Mouse (Mus musculus) layer of hippocampus, adult 9-11 months (tissue): ENCODE results near the gene Rbm26.
A peak's percentile ranks its signal among the peaks of the same experiment; 100 is the strongest.

Experiments
- DNase-seq: peaks from one replicate; pipeline ENCODE4 v3.0.0; 2022

Rbm26 gene

GRCm38 (mm10) chr14:105177238-105177693, at the start of gene Rbm26:
TSS of gene Rbm26 (minus strand) at chr14:105177327.
- DNase-seq: peak; percentile 95

DNA sequence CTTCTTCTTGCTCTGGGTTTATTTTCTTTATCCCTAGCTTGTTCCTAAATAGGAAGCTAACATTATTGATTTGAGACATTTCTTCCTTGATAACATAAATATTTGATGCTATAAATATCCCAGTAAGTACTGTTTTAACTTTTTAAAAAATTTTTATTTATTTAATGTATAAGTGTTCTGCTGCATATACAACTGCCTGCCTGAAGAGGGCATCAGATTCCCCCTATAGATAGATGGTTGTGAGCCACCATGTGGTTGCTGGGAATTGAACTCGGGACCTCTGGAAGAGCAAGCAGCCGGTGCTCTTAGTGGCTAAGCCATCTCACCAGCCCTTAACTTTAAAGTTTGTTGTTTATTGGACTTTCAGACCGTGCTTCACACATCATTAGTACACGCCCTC, 48.7 kb upstream of the Rbm26 start:
- no peak for DNase-seq

GRCm38 (mm10) chr14:105222240-105222639, 45.1 kb upstream of the Rbm26 start:
- DNase-seq: no peak

GRCm38 (mm10) chr14:105219525-105220376, 42.6 kb upstream of the Rbm26 start:
- peak; percentile 13 for DNase-seq

DNA sequence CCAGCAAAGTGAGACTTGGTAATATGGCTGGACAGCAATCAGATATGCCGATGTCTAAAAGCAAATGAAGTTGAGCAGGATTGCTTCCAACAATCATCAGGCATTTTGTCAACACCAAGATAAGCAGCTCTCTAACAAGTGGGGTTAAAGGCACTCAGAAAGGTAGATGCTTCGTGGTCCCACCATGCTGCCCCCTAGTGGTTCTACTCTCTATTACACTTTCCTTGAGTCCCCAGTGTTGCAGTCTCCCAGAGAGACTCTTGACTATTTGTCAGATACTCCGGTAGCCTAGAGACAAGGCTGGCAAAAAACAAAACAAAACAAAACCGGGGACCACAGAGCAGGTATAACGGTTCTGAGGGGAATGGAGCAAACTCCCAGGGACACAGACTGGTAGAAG, 21.3 kb upstream of the Rbm26 start:
- DNase-seq: no peak

GRCm38 (mm10) chr14:105194682-105195081, 17.6 kb upstream of the Rbm26 start:
- DNase-seq: no peak

- no peak for DNase-seq
These were observed 7.7 kb upstream of the Rbm26 start for GRCm38 (mm10) chr14:105184866-105185265.

- DNase-seq: no peak
These were observed 5.7 kb upstream of the Rbm26 start for GRCm38 (mm10) chr14:105182786-105183185.

DNA sequence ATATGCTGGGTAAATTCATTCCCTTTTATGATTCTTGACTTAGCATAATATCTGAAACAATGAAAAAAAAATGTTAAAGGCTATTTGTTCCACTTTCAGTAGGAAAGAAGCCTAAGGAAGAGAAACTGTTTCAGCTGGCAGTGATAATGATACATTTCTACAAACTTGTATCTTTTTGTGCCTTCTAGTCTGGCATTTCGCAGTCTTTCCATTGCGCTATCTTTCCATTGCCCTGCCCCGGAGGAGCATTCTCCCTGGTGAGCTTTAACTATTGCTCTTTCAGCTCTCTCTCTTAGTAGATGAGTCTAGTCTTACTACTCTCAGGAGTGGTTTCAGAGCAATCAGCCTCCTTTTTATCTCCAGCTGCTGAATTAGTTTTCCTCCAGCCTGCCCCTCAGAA, 2.6 kb upstream of the Rbm26 start:
- DNase-seq: no peak

DNA sequence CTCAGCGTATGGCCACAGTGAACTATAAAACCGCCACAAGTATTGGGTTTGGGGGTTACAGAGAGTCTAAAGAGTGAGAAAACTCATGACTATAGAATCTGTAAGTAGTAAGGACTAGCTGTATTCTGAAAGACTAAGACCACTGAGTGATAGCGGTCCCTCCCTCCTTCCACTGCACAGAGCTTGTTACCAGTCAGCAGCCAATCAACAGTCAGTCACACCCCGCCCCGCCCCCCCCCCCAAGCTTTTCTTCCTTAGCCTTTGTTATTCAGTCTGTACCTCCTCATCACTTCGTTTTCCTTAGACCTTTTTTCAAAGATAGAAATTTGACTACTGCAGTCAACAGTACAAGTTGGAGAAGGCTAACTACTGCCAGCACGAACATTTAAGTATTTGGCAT, 1.9 kb upstream of the Rbm26 start:
- no peak for DNase-seq

DNA sequence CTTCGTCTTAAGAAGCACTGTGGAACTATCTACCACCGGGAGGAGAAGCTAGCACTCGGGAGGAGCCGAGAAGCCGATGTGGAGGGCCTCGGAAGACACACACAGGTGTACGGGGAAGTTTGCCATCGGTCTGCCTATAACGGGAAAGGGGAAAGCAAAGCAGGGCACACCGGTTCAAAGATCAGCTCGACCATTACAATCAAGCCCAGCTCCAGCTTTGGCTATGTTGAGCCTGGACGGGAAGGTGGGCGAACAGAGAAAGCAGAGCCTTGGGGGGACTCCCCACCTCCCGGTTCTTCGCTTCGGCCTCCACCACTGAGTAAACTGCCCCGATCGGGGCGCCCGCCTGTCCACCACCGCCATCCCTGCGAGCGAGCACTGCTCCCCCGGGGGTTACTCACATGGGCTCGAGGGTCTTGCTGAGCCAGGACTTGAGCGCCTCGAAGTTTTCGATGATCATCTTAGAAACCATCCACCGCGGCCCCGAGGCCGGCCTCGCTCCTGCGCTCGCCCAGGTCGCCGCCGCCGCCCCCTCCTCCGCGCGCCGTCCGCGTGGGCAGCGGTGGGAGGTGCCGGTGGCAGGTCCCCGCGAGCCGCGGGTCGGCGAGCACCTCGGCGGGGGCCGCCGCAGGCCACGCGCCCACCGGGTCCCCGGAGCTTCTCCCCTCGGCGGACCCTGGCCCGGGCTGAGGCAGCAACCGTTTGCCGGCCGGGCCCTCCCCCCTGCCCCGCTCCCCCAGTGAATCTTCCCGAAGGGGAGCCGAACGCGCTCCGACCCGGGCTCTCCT, 552 bp downstream of the Rbm26 start:
- DNase-seq: peak; percentile 24

GRCm38 (mm10) chr14:105167181-105167580, 9.9 kb downstream of the Rbm26 start:
- DNase-seq: no peak

- no peak for DNase-seq
These were observed 12.3 kb downstream of the Rbm26 start for GRCm38 (mm10) chr14:105164793-105165192.

- DNase-seq: no peak
These were observed 15.8 kb downstream of the Rbm26 start for GRCm38 (mm10) chr14:105161334-105161733.

DNA sequence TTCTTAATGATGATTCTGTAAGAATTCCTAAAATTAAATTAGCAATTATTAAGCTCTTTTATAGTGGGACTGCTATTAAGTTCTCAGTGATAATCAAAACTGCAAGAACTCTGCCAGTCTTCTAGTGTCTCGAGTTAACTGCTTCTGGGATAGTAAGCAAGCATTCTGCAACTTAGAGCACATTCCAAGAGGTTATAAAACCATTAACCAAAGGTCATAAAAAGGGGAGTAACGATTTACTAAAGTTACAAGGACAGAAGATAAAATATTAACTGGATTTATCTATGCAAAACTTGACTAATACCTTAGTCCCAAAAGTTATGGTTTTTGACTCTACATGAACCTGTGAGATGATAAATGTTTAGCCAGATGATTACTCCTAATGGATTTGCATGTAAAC, 18.6 kb downstream of the Rbm26 start:
- DNase-seq: no peak

GRCm38 (mm10) chr14:105134076-105134475, 43.1 kb downstream of the Rbm26 start:
- no peak for DNase-seq

DNA sequence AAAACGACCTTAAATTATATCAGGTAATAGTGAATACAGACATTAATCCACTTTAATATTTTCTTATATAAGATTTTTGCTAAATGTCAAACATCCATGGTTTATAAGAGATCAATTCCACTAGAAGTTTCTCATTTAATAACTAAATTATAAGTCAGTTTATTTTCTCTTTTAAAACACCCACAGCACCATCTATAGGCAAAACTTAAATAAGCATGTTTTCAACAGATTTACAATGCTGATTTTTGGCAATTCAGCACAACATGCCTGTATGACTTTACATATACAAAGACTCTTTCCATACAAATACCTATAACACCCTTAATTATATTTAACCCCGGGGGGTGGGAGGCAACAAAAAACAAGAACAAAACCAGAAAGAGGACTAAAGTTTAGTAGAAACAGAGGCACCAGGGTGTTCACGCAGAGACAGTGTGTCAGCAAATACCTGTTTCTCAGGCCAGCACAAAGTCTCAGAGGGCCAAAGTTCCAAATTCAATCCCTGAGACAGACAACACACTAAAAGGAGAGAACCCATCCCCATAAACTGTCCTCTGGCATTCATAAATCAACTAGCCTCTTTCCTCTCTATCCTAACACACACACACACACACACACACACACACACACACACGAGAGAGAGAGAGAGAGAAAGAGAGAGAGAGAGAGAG, 49.3 kb downstream of the Rbm26 start:
- DNase-seq: no peak

- no peak for DNase-seq
These were observed 52.6 kb downstream of the Rbm26 start for GRCm38 (mm10) chr14:105124513-105124912.

DNA sequence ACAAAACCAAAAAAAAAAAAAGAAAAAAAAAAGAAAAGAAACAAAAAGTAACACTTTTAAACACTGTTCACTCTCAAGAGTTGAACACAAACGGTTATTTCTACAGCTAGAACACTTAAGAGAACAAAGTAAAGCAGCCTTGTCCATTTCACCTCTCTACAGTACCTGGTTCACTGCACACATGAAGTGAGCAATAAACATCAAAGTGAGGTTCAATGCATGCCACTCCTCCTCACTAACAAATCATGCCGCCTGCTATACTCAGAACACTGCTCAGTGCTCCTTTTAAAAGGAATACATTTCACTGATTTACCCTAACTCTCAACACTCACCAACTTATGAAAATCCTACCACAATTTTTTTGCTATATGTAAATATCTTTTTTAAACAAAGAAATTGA, 61.7 kb downstream of the Rbm26 start:
- DNase-seq: no peak

DNA sequence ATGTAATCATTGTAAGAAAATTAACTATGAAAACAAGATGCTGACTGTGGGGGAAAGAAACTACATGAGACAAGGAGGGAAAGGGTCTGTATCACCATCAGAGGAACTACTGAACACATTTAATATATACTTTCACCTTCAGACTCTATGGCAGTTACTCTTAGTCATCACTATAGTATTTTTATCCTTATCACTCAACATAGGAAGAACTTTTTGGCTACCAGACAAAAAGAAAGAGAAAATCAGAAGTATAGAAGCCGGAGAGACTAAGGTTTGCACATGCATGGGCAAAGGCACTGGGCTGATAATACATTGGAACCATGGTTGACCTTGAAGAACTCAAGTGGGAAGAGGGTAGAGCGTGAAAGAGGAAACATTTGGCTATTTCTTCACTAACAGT, 70.9 kb downstream of the Rbm26 start:
- no peak for DNase-seq

- no peak for DNase-seq
These were observed 78.3 kb downstream of the Rbm26 start for GRCm38 (mm10) chr14:105098861-105099260.

- no peak for DNase-seq
These were observed 80.9 kb downstream of the Rbm26 start for GRCm38 (mm10) chr14:105096221-105096620.

- DNase-seq: no peak
These were observed 90.1 kb downstream of the Rbm26 start for GRCm38 (mm10) chr14:105087001-105087400.
